ENCODE assay signal across 32 mouse cellular contexts in the genomic region with DNA sequence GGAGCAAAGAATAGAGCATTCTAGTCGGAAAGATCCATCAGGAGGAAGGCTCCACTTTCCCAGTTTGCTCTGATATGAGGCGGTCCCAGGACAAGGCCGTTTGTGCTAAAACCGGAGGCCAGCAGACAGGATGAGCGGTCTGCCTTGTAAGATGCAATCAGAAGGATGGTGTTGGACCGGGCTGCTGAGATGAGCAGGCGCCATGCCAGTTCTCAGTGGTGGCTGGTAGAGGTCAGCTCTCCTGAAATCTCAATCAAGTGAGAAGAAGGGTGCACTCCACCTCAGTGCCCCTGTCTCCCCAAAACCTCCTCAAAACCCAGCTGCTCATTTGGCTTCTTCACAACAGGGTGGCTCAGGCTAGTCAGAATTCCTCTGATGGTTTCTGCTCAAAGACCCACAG.
"Had no signal": no experiment of that assay in that cellular context is flagged by ENCODE, and none has a peak within 500 bp of the region (broad histone marks: within the 10 kb centered on the region; RNA-seq: fewer than 3 reads in every experiment).

No protein-coding gene starts in this region.

- H3K27me3 ChIP-seq: limb, embryonic 15.5 days; lung, embryonic 15.5 days; megakaryocyte, embryonic 14.5 days; midbrain, embryonic 12.5 days; midbrain, embryonic 13.5 days; midbrain, embryonic 15.5 days; neural tube, embryonic 12.5 days; neural tube, embryonic 13.5 days had no signal

- H3K4me3 ChIP-seq: limb, embryonic 10.5 days; limb, embryonic 12.5 days; limb, embryonic 13.5 days; limb, embryonic 15.5 days; liver, embryonic 12.5 days; liver, embryonic 13.5 days; liver, embryonic 15.5 days; lung, embryonic 15.5 days; megakaryocyte, embryonic 14.5 days; midbrain, embryonic 10.5 days; midbrain, embryonic 12.5 days; midbrain, embryonic 13.5 days; midbrain, embryonic 15.5 days; myocyte; neural tube, embryonic 12.5 days; neural tube, embryonic 13.5 days had no signal

- H3K4me2 ChIP-seq: limb, embryonic 12.5 days; limb, embryonic 13.5 days; limb, embryonic 15.5 days; liver, embryonic 11.5 days; liver, embryonic 12.5 days; liver, embryonic 13.5 days; liver, embryonic 15.5 days; lung, embryonic 14.5 days; lung, embryonic 15.5 days; midbrain, embryonic 11.5 days; midbrain, embryonic 12.5 days; midbrain, embryonic 13.5 days; midbrain, embryonic 15.5 days; neural tube, embryonic 12.5 days; neural tube, embryonic 13.5 days had no signal

- DNase-seq: liver; liver, embryonic 13.5 days; liver, postnatal 0 days; lung, adult 18-20 months; lung, adult 2 months; lung, embryonic 14.5 days; lung, postnatal 10 days; lung, postnatal 14 days; lung, postnatal 36 days; lung, postnatal 4 days; midbrain, embryonic 14.5 days had no signal

- H3K9ac ChIP-seq: limb, embryonic 12.5 days; limb, embryonic 13.5 days; limb, embryonic 15.5 days; liver, embryonic 12.5 days; liver, embryonic 13.5 days; liver, embryonic 14.5 days; liver, embryonic 15.5 days; liver, postnatal 0 days; lung, embryonic 14.5 days; lung, embryonic 15.5 days; midbrain, embryonic 12.5 days; midbrain, embryonic 13.5 days; midbrain, embryonic 15.5 days; neural tube, embryonic 12.5 days; neural tube, embryonic 13.5 days had no signal

- H3K36me3 ChIP-seq: limb, embryonic 10.5 days; limb, embryonic 12.5 days; limb, embryonic 13.5 days; limb, embryonic 15.5 days; liver, embryonic 12.5 days; liver, embryonic 13.5 days; liver, embryonic 15.5 days; lung, embryonic 15.5 days; midbrain, embryonic 10.5 days; midbrain, embryonic 12.5 days; midbrain, embryonic 13.5 days; midbrain, embryonic 15.5 days; neural tube, embryonic 12.5 days; neural tube, embryonic 13.5 days had no signal

- H3K9me3 ChIP-seq: limb, embryonic 10.5 days; limb, embryonic 12.5 days; limb, embryonic 13.5 days; limb, embryonic 15.5 days; liver, embryonic 12.5 days; liver, embryonic 13.5 days; liver, embryonic 15.5 days; lung, embryonic 15.5 days; midbrain, embryonic 10.5 days; midbrain, embryonic 12.5 days; midbrain, embryonic 13.5 days; midbrain, embryonic 15.5 days; neural tube, embryonic 12.5 days; neural tube, embryonic 13.5 days had no signal

- ATAC-seq: liver, embryonic 12.5 days; liver, postnatal 0 days; lung, postnatal 0 days; midbrain, embryonic 13.5 days; midbrain, embryonic 15.5 days; midbrain, embryonic 16.5 days had no signal

- H3K27ac ChIP-seq: limb, embryonic 10.5 days; limb, embryonic 12.5 days; limb, embryonic 13.5 days; limb, embryonic 15.5 days; liver, embryonic 12.5 days; liver, embryonic 13.5 days; liver, embryonic 14.5 days; liver, embryonic 15.5 days; lung, embryonic 15.5 days; macrophage; midbrain, embryonic 10.5 days; midbrain, embryonic 12.5 days; midbrain, embryonic 13.5 days; midbrain, embryonic 15.5 days; neural tube, embryonic 12.5 days; neural tube, embryonic 13.5 days had no signal

- H3K4me1 ChIP-seq: liver, embryonic 12.5 days; megakaryocyte, embryonic 14.5 days had no signal
